Mouse (Mus musculus): ENCODE data around the gene Dyrk1a. TPM values are rescaled to one million over a fixed set of nuclear protein-coding genes. Genes with fewer than 3 reads are reported as not detected.

Gene Dyrk1a
- polyA plus RNA-seq, 1 experiment from 2014 or later = 9.5 TPM

GRCm38 (mm10) chr16:94536417-94537158, 33.2 kb upstream of the Dyrk1a start:
- Histone ChIP-seq H3K36me3 (no peaks in the 10 kb centered on the region), H3K27ac (replicated peaks) (no peak overlapping the region), H3K9ac (replicated peaks) (no peak overlapping the region), H3K9me3 (replicated peaks) (no peaks in the 10 kb centered on the region), H3K27me3 (replicated peaks) (no peaks in the 10 kb centered on the region), H3K4me3 (replicated peaks) (no peak overlapping the region), H3K4me1 (peaks cover 4% of the 10 kb centered on the region; the same call in 1 of the 2 replicates), H3K4me2 (no peak overlapping the region)
- 65% methylated on average over 7 of the region's 7 CpGs for WGBS
- no peak for ATAC-seq (ENCODE audit: low FRiP score)

DNA sequence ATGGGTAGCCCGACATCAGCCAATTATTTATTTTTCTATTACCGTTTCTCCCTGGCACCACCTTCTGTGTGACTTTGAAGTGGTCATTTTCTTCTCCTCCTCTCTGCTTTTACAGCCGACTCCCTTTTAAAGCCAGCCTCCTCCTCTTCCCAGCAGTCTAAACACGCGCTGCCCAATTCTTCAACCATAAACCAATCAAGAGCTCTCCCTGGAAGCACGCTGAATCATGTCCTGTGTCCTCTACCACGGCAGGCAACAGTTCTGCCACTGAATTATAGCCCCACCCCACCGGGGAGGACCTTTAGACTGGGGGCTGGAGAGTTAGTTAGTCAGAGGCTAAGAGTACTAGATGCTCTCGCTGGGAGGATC, 32.7 kb upstream of the Dyrk1a start:
- WGBS = 11% methylated on average over 9 of the region's 9 CpGs
- Histone ChIP-seq H3K4me3 (replicated peaks) (no peak overlapping the region), H3K27ac (replicated peaks) (no peak overlapping the region), H3K9me3 (replicated peaks) (no peaks in the 10 kb centered on the region), H3K36me3 (no peaks in the 10 kb centered on the region), H3K9ac (replicated peaks) (no peak overlapping the region), H3K4me1 (peaks cover 4% of the 10 kb centered on the region; the same call in 1 of the 2 replicates), H3K4me2 (0 out of 2 replicates have a peak overlapping the region, but pooled peaks have one; percentile 0), H3K27me3 (replicated peaks) (no peaks in the 10 kb centered on the region)
- ATAC-seq (ENCODE audit: low FRiP score) = no peak

DNA sequence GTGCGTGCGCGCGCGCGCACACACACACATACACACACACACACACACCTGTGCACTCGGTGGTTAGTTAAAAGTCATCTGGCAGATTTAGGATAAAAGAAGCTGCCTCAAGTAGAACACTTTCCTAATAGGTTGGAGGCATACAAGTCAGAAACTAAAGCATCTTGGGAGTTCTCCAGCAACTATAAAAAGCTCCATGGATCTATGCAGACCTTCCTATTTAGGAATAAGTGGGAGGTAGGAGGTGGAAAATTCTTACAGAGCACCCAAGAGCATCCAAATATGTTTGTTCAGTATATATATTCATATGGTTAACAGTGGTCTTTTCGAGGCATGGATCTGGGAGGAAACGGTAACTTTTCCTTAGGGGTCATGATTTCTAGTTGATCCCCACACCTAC, 29.7 kb upstream of the Dyrk1a start:
- no peak for ATAC-seq (ENCODE audit: low FRiP score)
- Histone ChIP-seq H3K4me3 (replicated peaks) (no peak overlapping the region), H3K27ac (replicated peaks) (no peak overlapping the region), H3K4me1 (peaks cover 4% of the 10 kb centered on the region; the same call in 1 of the 2 replicates), H3K4me2 (no peak overlapping the region), H3K36me3 (no peaks in the 10 kb centered on the region), H3K9me3 (replicated peaks) (no peaks in the 10 kb centered on the region), H3K9ac (replicated peaks) (no peak overlapping the region), H3K27me3 (replicated peaks) (no peaks in the 10 kb centered on the region)
- WGBS = 98% methylated on average over 9 of the region's 9 CpGs

DNA sequence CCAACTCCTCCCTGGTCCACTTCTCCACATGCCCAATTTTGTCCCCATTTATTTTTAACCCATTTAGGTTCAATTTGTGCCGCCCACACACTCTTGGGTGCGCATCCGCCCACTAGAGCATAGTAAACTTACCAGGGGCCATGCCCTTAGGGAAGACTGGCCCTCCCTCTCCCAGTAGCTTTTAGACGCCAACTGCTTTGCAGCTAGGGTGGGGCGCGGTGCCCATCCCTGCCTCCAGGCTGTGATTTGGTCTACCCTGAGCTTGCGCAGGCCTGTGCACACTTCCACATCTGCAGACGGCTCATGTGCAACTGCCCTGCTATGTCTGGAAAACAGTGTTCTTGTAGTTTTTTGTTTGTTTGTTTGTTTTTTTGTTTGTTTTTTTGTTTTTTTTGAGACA, 26.9 kb upstream of the Dyrk1a start:
- Histone ChIP-seq H3K4me3 (replicated peaks) (no peak overlapping the region), H3K27ac (replicated peaks) (no peak overlapping the region), H3K9ac (replicated peaks) (no peak overlapping the region), H3K9me3 (replicated peaks) (no peaks in the 10 kb centered on the region), H3K36me3 (no peaks in the 10 kb centered on the region), H3K4me1 (no peaks in the 10 kb centered on the region), H3K27me3 (replicated peaks) (no peaks in the 10 kb centered on the region), H3K4me2 (no peak overlapping the region)
- 90% methylated on average over 8 of the region's 8 CpGs for WGBS
- ATAC-seq (ENCODE audit: low FRiP score) = no peak

- Histone ChIP-seq H3K4me2 (no peak overlapping the region), H3K9ac (replicated peaks) (no peak overlapping the region), H3K36me3 (no peaks in the 10 kb centered on the region), H3K4me3 (replicated peaks) (no peak overlapping the region), H3K27me3 (replicated peaks) (no peaks in the 10 kb centered on the region), H3K27ac (replicated peaks) (no peak overlapping the region), H3K4me1 (no peaks in the 10 kb centered on the region), H3K9me3 (replicated peaks) (no peaks in the 10 kb centered on the region)
- 49% methylated on average over 11 of the region's 11 CpGs for WGBS
- no peak for ATAC-seq (ENCODE audit: low FRiP score)
These were observed 25.2 kb upstream of the Dyrk1a start for GRCm38 (mm10) chr16:94544540-94545105.

- H3K9me3 ChIP-seq (replicated peaks) = no peaks in the 10 kb centered on the region
- H3K4me2 ChIP-seq = no peak overlapping the region
- H3K9ac ChIP-seq (replicated peaks) = no peak overlapping the region
- H3K36me3 ChIP-seq = no peaks in the 10 kb centered on the region
- H3K4me1 ChIP-seq = no peaks in the 10 kb centered on the region
- H3K27ac ChIP-seq (replicated peaks) = no peak overlapping the region
- ATAC-seq (ENCODE audit: low FRiP score) = no peak
- WGBS = 48% methylated on average over 8 of the region's 8 CpGs
- no peak overlapping the region for H3K4me3 ChIP-seq (replicated peaks)
- no peaks in the 10 kb centered on the region for H3K27me3 ChIP-seq (replicated peaks)
These were observed 23.8 kb upstream of the Dyrk1a start for GRCm38 (mm10) chr16:94545781-94546562.

DNA sequence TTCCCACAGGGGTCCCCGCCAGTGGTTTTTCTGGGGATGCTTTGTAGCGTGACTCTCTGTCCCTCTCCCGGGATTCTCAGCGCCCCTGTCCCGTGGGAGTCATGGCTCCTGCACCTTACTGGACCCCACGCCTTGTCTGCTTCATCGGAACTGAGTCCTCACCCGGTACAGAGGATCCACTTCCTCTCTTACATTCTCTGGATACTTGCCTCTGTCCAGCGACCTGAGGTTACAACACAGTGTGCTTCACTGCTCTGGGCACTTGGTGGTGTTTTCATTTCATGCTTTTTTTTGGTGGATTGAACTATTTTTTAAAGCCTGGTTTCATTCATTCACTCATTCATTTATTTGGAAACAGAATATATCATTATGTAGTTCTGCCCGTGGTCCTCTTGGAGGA, 20.0 kb upstream of the Dyrk1a start:
- WGBS = 79% methylated on average over 10 of the region's 10 CpGs
- no peak overlapping the region for H3K4me3 ChIP-seq (replicated peaks)
- H3K4me1 ChIP-seq = peaks cover 3% of the 10 kb centered on the region; the same call in 1 of the 2 replicates
- no peak overlapping the region for H3K4me2 ChIP-seq
- no peak for ATAC-seq (ENCODE audit: low FRiP score)
- H3K9ac ChIP-seq (replicated peaks) = no peak overlapping the region
- H3K9me3 ChIP-seq (replicated peaks) = no peaks in the 10 kb centered on the region
- H3K27me3 ChIP-seq (replicated peaks) = no peaks in the 10 kb centered on the region
- H3K27ac ChIP-seq (replicated peaks) = no peak overlapping the region
- H3K36me3 ChIP-seq = no peaks in the 10 kb centered on the region

DNA sequence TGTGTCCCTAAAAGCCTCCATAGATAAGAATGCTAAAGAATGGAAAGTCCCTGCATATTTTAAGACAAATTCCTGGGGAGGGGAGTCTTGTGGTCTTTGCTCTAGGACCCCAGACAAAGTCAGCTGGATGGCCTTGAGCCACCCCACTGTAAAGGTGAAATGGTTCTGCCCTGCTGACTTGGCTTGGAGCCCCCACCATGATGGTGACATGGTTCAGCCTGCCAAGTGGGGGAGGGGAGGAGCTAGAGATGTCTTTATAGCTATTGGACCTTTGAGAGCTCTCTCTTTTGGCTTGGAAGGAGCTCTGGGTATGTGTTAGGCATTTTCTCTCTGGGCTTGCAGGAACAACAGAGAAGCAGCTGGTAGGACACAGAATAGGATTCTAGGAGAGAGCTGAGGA, 17.9 kb upstream of the Dyrk1a start:
- Histone ChIP-seq H3K36me3 (no peaks in the 10 kb centered on the region), H3K27me3 (replicated peaks) (no peaks in the 10 kb centered on the region), H3K27ac (replicated peaks) (no peak overlapping the region), H3K4me1 (peaks cover 3% of the 10 kb centered on the region; the same call in 1 of the 2 replicates), H3K4me3 (replicated peaks) (no peak overlapping the region), H3K9me3 (replicated peaks) (no peaks in the 10 kb centered on the region), H3K9ac (replicated peaks) (no peak overlapping the region), H3K4me2 (no peak overlapping the region)
- ATAC-seq (ENCODE audit: low FRiP score) = no peak

DNA sequence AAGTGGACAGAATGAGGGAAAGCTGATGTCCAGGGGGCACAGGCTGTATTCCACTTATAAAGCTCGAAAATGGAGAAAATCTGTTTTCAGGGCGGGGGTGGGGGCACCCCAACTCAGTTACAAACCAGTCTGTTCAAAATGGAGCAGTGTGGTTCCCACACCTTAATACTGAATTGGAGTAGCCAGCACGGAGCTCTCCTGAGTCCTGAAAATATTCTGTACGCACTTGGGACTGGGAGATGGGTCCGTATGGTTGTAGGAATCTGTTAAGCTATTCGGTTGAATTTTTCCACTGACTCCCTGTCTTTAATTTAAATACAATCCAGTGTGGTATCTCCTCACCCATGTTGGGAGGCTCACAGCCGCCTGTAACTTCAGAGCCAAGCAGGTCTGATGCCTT, 14.5 kb upstream of the Dyrk1a start:
- no peak overlapping the region for H3K4me2 ChIP-seq
- peaks cover 3% of the 10 kb centered on the region; the same call in 1 of the 2 replicates for H3K4me1 ChIP-seq
- WGBS = 88% methylated on average over 7 of the region's 7 CpGs
- H3K9ac ChIP-seq (replicated peaks) = no peak overlapping the region
- H3K36me3 ChIP-seq = no peaks in the 10 kb centered on the region
- no peaks in the 10 kb centered on the region for H3K9me3 ChIP-seq (replicated peaks)
- H3K27ac ChIP-seq (replicated peaks) = no peak overlapping the region
- H3K4me3 ChIP-seq (replicated peaks) = no peak overlapping the region
- H3K27me3 ChIP-seq (replicated peaks) = no peaks in the 10 kb centered on the region
- ATAC-seq (ENCODE audit: low FRiP score) = no peak

GRCm38 (mm10) chr16:94556228-94556627, 13.6 kb upstream of the Dyrk1a start:
- no peak for ATAC-seq (ENCODE audit: low FRiP score)
- WGBS = 84% methylated on average over 5 of the region's 5 CpGs
- Histone ChIP-seq H3K27ac (replicated peaks) (no peak overlapping the region), H3K4me1 (peaks cover 3% of the 10 kb centered on the region; the same call in 1 of the 2 replicates), H3K4me2 (no peak overlapping the region), H3K36me3 (no peaks in the 10 kb centered on the region), H3K27me3 (replicated peaks) (no peaks in the 10 kb centered on the region), H3K9me3 (replicated peaks) (no peaks in the 10 kb centered on the region), H3K9ac (replicated peaks) (no peak overlapping the region), H3K4me3 (replicated peaks) (no peak overlapping the region)

GRCm38 (mm10) chr16:94559282-94559681, 10.5 kb upstream of the Dyrk1a start:
- no peak overlapping the region for H3K4me3 ChIP-seq (replicated peaks)
- H3K9ac ChIP-seq (replicated peaks) = no peak overlapping the region
- no peak overlapping the region for H3K27ac ChIP-seq (replicated peaks)
- H3K9me3 ChIP-seq (replicated peaks) = no peaks in the 10 kb centered on the region
- WGBS = 71% methylated on average over 7 of the region's 7 CpGs
- no peaks in the 10 kb centered on the region for H3K27me3 ChIP-seq (replicated peaks)
- ATAC-seq (ENCODE audit: low FRiP score) = no peak
- H3K36me3 ChIP-seq = no peaks in the 10 kb centered on the region
- H3K4me2 ChIP-seq = no peak overlapping the region
- H3K4me1 ChIP-seq = no peaks in the 10 kb centered on the region

DNA sequence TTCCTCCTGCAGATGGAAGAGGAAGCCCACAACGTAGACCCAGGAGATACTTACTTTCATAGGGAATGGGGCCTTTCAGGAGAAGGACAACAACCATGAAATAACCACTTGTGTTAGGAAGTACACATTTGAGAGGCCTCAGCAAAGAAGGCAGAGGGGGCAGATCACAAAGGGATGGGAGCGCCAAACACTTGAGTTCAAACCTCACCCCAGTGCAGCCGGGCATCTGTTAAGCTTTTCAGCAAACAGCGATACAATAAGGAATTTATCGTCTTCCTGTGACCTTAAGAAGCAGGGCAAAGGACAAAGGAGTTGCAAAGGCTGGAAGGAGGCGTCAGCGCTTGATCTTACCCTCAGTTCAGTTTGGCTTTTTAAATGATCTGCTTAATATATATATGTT, 10.0 kb upstream of the Dyrk1a start:
- Histone ChIP-seq H3K27me3 (replicated peaks) (no peaks in the 10 kb centered on the region), H3K4me2 (no peak overlapping the region), H3K4me1 (no peaks in the 10 kb centered on the region), H3K9me3 (replicated peaks) (no peaks in the 10 kb centered on the region), H3K36me3 (no peaks in the 10 kb centered on the region), H3K4me3 (replicated peaks) (no peak overlapping the region), H3K27ac (replicated peaks) (no peak overlapping the region), H3K9ac (replicated peaks) (no peak overlapping the region)
- ATAC-seq (ENCODE audit: low FRiP score) = no peak
- WGBS = 70% methylated on average over 7 of the region's 7 CpGs
